Mouse (Mus musculus): ENCODE data around the gene Pigh. TPM values are rescaled to one million over a fixed set of nuclear protein-coding genes. Genes with fewer than 3 reads are reported as not detected.
A peak's percentile ranks its signal among the peaks of the same experiment; 100 is the strongest.

Pigh gene
- polyA plus RNA-seq, 1 experiment from 2014 or later: 18.2 TPM

DNA sequence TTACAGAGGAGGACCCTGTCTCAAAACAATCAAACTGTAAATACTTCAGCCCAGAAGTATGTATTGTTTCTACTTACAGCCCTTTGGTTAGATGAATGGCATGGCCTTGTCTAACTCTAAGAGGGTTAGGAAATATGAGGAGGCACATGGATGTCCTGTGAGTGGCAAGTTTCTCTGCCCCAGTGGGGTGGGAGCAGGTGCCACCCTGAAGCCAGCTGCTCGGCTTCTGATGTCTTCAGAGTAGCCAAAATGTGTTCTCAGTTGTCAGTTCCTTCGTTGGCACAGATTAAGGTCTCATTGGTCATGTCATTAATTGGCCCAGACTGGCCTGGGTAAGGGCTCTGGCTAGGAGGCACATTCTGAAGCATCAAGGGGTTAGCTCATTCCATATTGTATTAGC, 39.6 kb downstream of the Pigh start:
- Histone ChIP-seq H3K27ac (ENCODE audit: low read depth, low read length) (no peak overlapping the region), H3K4me2 (replicated peaks; ENCODE audit: low read depth) (no peak overlapping the region), H3K4me3 (ENCODE audit: low read depth, low read length) (no peak overlapping the region), H3K9me3 (ENCODE audit: control insufficient read depth) (no peaks in the 10 kb centered on the region), H3K4me1 (replicated peaks; ENCODE audit: control insufficient read depth, insufficient read depth, low read length) (no peaks in the 10 kb centered on the region), H3K9ac (ENCODE audit: low read depth, low read length) (no peak overlapping the region), H3K27me3 (replicated peaks; ENCODE audit: control insufficient read depth, insufficient read depth, low read length) (no peaks in the 10 kb centered on the region), H3K36me3 (ENCODE audit: control insufficient read depth, insufficient read depth) (peaks cover 28% of the 10 kb centered on the region)
- no peak for ATAC-seq
- WGBS: 81% methylated on average over 2 of the region's 2 CpGs
- TF ChIP-seq CTCF (IDR thresholded peaks at IDR 0.05; ENCODE audit: low read depth): no peak

DNA sequence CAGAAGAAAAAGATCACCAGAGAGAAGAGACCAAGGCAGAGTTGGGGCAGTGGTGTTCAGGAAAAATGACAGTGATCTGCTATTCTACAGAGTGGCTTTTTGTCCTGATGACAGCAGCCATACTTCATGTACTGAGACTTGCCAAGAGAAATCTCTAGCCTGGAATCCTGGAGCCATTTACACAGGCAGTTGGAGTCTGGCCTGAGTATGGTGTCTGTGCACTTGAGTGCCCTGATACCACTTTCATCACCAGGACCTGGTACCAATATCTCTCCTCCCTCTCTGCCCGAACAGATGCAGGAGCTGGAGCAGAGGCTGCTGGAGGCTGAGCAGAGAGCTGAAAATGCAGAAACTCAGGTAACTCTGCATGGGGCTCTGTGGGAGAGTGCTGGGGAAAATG, 40.6 kb downstream of the Pigh start:
- Histone ChIP-seq H3K4me1 (replicated peaks; ENCODE audit: control insufficient read depth, insufficient read depth, low read length) (no peaks in the 10 kb centered on the region), H3K36me3 (ENCODE audit: control insufficient read depth, insufficient read depth) (peaks cover 23% of the 10 kb centered on the region), H3K9ac (ENCODE audit: low read depth, low read length) (no peak overlapping the region), H3K27ac (ENCODE audit: low read depth, low read length) (no peak overlapping the region), H3K27me3 (replicated peaks; ENCODE audit: control insufficient read depth, insufficient read depth, low read length) (no peaks in the 10 kb centered on the region), H3K4me3 (ENCODE audit: low read depth, low read length) (no peak overlapping the region), H3K9me3 (ENCODE audit: control insufficient read depth) (no peaks in the 10 kb centered on the region), H3K4me2 (replicated peaks; ENCODE audit: low read depth) (no peak overlapping the region)
- 92% methylated on average over 1 of the region's 1 CpGs for WGBS
- no peak for ATAC-seq
- no peak for TF ChIP-seq CTCF (IDR thresholded peaks at IDR 0.05; ENCODE audit: low read depth)

DNA sequence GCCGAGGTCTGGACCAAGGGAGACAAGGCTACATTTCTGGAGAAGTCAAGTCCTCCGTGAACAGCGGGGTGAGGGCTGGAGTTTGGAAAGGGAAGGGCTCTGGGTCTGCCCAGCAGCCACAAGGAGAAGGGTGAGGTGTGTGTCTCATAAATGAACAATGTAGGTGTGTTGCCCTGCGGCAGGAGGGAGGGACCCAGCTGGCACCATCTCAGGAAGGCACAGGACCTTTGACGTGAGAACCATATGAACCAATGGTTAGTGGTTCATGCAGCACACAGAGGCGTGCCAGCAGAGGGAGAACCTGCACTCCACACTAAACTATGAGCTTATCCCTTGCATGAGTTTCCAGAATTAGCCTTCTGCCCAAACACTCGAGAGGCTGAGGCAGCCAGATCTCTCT, 42.2 kb downstream of the Pigh start:
- Histone ChIP-seq H3K27me3 (replicated peaks; ENCODE audit: control insufficient read depth, insufficient read depth, low read length) (no peaks in the 10 kb centered on the region), H3K36me3 (ENCODE audit: control insufficient read depth, insufficient read depth) (peaks cover 16% of the 10 kb centered on the region), H3K9me3 (ENCODE audit: control insufficient read depth) (no peaks in the 10 kb centered on the region), H3K4me3 (ENCODE audit: low read depth, low read length) (no peak overlapping the region), H3K9ac (ENCODE audit: low read depth, low read length) (no peak overlapping the region), H3K4me2 (replicated peaks; ENCODE audit: low read depth) (no peak overlapping the region), H3K4me1 (replicated peaks; ENCODE audit: control insufficient read depth, insufficient read depth, low read length) (no peaks in the 10 kb centered on the region), H3K27ac (ENCODE audit: low read depth, low read length) (no peak overlapping the region)
- no peak; the same call in 1 of the 2 replicates for ATAC-seq
- 81% methylated on average over 7 of the region's 7 CpGs for WGBS
- TF ChIP-seq CTCF (IDR thresholded peaks at IDR 0.05; ENCODE audit: low read depth): 0 out of 2 replicates have a peak, but pooled peaks have one; percentile 10

DNA sequence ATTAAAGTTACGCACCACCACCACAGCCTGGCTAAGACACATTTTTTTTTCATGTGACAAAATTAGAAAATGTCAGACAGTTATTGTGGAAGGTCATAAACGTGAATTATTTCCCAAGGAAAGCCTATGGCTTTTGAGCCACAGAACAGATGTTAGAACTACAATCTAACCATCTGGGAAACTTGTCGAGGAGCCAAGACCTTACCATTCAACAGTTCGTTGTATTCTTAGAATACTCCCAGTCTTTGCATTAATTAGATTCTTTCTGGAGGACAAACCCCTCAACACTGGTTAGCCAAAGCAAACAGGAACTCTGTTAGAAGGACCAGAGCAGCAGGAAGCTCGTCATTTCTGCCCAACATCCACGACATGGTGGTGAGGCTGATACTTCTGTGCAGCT, 43.3 kb downstream of the Pigh start:
- H3K4me1 ChIP-seq (replicated peaks; ENCODE audit: control insufficient read depth, insufficient read depth, low read length): no peaks in the 10 kb centered on the region; the same call in 1 of the 2 replicates
- no peak overlapping the region for H3K27ac ChIP-seq (ENCODE audit: low read depth, low read length)
- H3K27me3 ChIP-seq (replicated peaks; ENCODE audit: control insufficient read depth, insufficient read depth, low read length): no peaks in the 10 kb centered on the region
- no peak overlapping the region for H3K4me3 ChIP-seq (ENCODE audit: low read depth, low read length)
- H3K36me3 ChIP-seq (ENCODE audit: control insufficient read depth, insufficient read depth): peaks cover 16% of the 10 kb centered on the region
- WGBS: 70% methylated on average over 6 of the region's 6 CpGs
- no peak for TF ChIP-seq CTCF (IDR thresholded peaks at IDR 0.05; ENCODE audit: low read depth)
- no peak for ATAC-seq
- no peak overlapping the region for H3K9ac ChIP-seq (ENCODE audit: low read depth, low read length)
- H3K4me2 ChIP-seq (replicated peaks; ENCODE audit: low read depth): no peak overlapping the region
- no peaks in the 10 kb centered on the region for H3K9me3 ChIP-seq (ENCODE audit: control insufficient read depth)

DNA sequence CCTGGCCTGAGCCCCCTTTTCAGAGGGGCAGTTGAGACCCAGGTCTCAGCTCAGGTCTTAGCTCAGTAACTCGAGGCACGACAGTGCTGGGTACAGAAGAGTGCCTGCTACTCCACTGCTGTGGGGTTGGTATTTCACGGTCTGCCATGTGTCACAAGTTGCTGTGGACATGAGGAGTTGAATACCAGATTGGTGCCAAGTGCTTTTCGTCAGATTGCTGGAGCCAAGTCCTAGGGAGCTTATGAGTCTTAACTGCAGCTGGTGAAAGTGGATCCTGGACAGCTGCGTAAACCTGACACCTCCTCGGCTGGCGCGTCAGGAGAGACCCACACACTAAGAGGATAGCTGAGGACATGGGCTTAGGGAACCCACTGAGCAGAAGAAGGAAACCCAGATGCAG, 44.8 kb downstream of the Pigh start:
- H3K4me3 ChIP-seq (ENCODE audit: low read depth, low read length): no peak overlapping the region

DNA sequence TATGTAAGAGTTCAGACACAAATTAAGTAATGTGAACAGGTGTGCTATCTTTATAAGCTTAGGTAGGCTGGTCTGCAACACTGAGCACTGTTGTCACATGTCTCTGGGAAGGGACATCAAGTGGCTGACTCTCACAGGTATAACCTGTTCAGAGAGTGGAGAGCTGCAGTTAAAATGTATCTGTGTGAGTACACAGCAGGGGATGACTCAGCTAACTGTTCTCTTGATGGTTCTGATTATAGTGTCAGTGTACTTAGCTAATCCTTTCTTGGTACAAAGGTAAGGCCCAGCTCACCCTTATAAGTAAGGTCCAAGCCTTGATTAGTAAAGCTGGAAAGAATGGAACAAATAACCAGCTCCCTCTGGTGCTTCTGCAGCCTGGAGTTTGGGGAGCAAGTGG, 48.0 kb downstream of the Pigh start:
- H3K4me1 ChIP-seq (replicated peaks; ENCODE audit: control insufficient read depth, insufficient read depth, low read length): peaks cover 3% of the 10 kb centered on the region; the same call in 1 of the 2 replicates
- no peaks in the 10 kb centered on the region for H3K27me3 ChIP-seq (replicated peaks; ENCODE audit: control insufficient read depth, insufficient read depth, low read length)
- peak overlapping the region; percentile 41 for H3K4me2 ChIP-seq (replicated peaks; ENCODE audit: low read depth)
- TF ChIP-seq CTCF (IDR thresholded peaks at IDR 0.05; ENCODE audit: low read depth): 0 out of 2 replicates have a peak, but pooled peaks have one; percentile 10
- H3K27ac ChIP-seq (ENCODE audit: low read depth, low read length): peak overlapping the region; percentile 86
- H3K9ac ChIP-seq (ENCODE audit: low read depth, low read length): no peak overlapping the region
- H3K9me3 ChIP-seq (ENCODE audit: control insufficient read depth): no peaks in the 10 kb centered on the region
- H3K4me3 ChIP-seq (ENCODE audit: low read depth, low read length): no peak overlapping the region
- peaks cover 6% of the 10 kb centered on the region for H3K36me3 ChIP-seq (ENCODE audit: control insufficient read depth, insufficient read depth)
- peak; percentile 91 for ATAC-seq

More for the DNA sequence above, 44.8 kb downstream of the Pigh start:
- Histone ChIP-seq H3K4me1 (replicated peaks; ENCODE audit: control insufficient read depth, insufficient read depth, low read length) (peaks cover 3% of the 10 kb centered on the region; the same call in 1 of the 2 replicates), H3K9me3 (ENCODE audit: control insufficient read depth) (no peaks in the 10 kb centered on the region), H3K27ac (ENCODE audit: low read depth, low read length) (no peak overlapping the region), H3K4me2 (replicated peaks; ENCODE audit: low read depth) (no peak overlapping the region), H3K9ac (ENCODE audit: low read depth, low read length) (no peak overlapping the region), H3K36me3 (ENCODE audit: control insufficient read depth, insufficient read depth) (peaks cover 7% of the 10 kb centered on the region), H3K27me3 (replicated peaks; ENCODE audit: control insufficient read depth, insufficient read depth, low read length) (no peaks in the 10 kb centered on the region)
- no peak for ATAC-seq
- 82% methylated on average over 8 of the region's 8 CpGs for WGBS
- TF ChIP-seq CTCF (IDR thresholded peaks at IDR 0.05; ENCODE audit: low read depth): no peak
